Mouse (Mus musculus) olfactory bulb, adult 2 months (tissue): Measurements from ENCODE around the gene Gm15517.

Experiments
- CTCF ChIP-seq: fragments of 200-500 bp; IDR thresholded peaks from 2 replicates; pipeline ENCODE4 v1.5.1; 2012; ENCODE audit warnings: low read depth, mild to moderate bottlenecking, low read length, moderate library complexity; ENCODE audit not compliant: insufficient read depth
- POLR2A ChIP-seq: fragments of 200-500 bp; IDR thresholded peaks from 2 replicates; pipeline ENCODE4 v1.6.1; 2012; ENCODE audit warnings: mild to moderate bottlenecking, low read depth, low read length, moderate library complexity; ENCODE audit not compliant: insufficient read depth

GRCm38 (mm10) chr7:44303346-44304340, 42.4 kb downstream of the Gm15517 start:
- TF ChIP-seq CTCF: no peak
- no peak for TF ChIP-seq POLR2A
